Mouse (Mus musculus): Measurements from ENCODE around the gene Srms. TPM values are rescaled to one million over a fixed set of nuclear protein-coding genes. Genes with fewer than 3 reads are reported as not detected.

Gene Srms
- polyA plus RNA-seq, 1 experiment from 2014 or later: 0.11 TPM

- peak overlapping the region; percentile 60 for H3K4me2 ChIP-seq
- peaks cover 44% of the 10 kb centered on the region for H3K27me3 ChIP-seq (replicated peaks)
- H3K4me1 ChIP-seq: peaks cover 50% of the 10 kb centered on the region
- peak overlapping the region; percentile 92 for H3K27ac ChIP-seq (replicated peaks)
- peak; percentile 45; the same call in 1 of the 2 replicates for ATAC-seq (ENCODE audit: extremely low read depth, insufficient number of reproducible peaks, low FRiP score, low TSS enrichment)
- H3K9ac ChIP-seq: peak overlapping the region; percentile 70
- H3K9me3 ChIP-seq: no peaks in the 10 kb centered on the region
- WGBS: 0% methylated on average over 2 of the region's 2 CpGs
- no peaks in the 10 kb centered on the region for H3K36me3 ChIP-seq
- H3K4me3 ChIP-seq: peak overlapping the region; percentile 10; the same call in 1 of the 2 replicates
Observed at GRCm38 (mm10) chr2:181159771-181160170, 53.2 kb downstream of the Srms start.

DNA sequence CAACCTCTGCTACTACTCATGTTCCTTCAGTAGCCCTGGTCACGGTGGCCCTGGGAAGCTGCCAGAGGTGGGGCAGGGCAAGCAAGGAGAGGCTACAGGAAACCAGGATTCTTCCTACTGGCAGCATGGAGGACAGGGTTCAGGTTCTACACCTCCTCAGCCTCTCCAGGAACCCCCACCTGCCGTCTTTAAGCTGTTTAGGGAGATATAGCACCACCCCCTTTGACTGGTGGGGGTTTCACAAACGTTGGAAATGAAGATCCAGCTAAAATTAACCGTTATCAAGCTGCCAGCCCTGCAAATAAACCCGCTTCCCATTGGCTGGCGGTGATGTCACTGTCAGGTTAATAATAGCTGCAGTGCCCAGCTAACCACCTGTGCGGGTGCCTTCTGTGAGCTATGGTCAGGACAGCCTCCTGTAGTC is 53.9 kb downstream of the Srms start:
- 28% methylated on average over 7 of the region's 7 CpGs for WGBS
- Histone ChIP-seq H3K27me3 (replicated peaks) (peaks cover 50% of the 10 kb centered on the region), H3K4me3 (peak overlapping the region; percentile 10), H3K9me3 (no peaks in the 10 kb centered on the region), H3K9ac (peak overlapping the region; percentile 70), H3K27ac (replicated peaks) (peak overlapping the region; percentile 92), H3K4me2 (peak overlapping the region; percentile 60), H3K36me3 (no peaks in the 10 kb centered on the region), H3K4me1 (peaks cover 57% of the 10 kb centered on the region)
- ATAC-seq (ENCODE audit: extremely low read depth, insufficient number of reproducible peaks, low FRiP score, low TSS enrichment): no peak

DNA sequence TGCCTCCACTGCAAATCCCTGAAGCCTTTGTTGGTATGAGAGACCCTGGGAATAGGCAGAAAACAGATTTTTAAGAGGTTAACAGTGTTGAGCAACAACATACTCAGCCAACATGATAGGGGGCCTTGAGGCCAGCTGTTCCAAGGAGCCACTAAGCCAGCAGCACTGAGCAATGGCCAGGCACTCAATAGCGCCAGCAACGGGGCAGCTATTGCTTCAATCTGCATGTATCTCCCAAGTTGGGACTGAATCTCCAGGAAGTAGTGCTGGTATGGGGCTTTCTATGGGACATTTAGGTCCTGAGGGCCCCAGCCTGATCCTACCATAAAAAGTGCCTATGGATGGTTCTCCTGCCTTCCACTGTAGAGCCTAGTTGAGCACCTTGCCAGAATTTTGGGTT is 54.5 kb downstream of the Srms start:
- Histone ChIP-seq H3K9me3 (no peaks in the 10 kb centered on the region), H3K4me2 (peak overlapping the region; percentile 60), H3K9ac (peak overlapping the region; percentile 70; the same call in 1 of the 2 replicates), H3K36me3 (peaks cover 2% of the 10 kb centered on the region; the same call in 1 of the 2 replicates), H3K4me1 (peaks cover 60% of the 10 kb centered on the region), H3K27ac (replicated peaks) (peak overlapping the region; percentile 92), H3K27me3 (replicated peaks) (peaks cover 50% of the 10 kb centered on the region), H3K4me3 (no peak overlapping the region)
- ATAC-seq (ENCODE audit: extremely low read depth, insufficient number of reproducible peaks, low FRiP score, low TSS enrichment): no peak
- WGBS: 76% methylated on average over 2 of the region's 2 CpGs

DNA sequence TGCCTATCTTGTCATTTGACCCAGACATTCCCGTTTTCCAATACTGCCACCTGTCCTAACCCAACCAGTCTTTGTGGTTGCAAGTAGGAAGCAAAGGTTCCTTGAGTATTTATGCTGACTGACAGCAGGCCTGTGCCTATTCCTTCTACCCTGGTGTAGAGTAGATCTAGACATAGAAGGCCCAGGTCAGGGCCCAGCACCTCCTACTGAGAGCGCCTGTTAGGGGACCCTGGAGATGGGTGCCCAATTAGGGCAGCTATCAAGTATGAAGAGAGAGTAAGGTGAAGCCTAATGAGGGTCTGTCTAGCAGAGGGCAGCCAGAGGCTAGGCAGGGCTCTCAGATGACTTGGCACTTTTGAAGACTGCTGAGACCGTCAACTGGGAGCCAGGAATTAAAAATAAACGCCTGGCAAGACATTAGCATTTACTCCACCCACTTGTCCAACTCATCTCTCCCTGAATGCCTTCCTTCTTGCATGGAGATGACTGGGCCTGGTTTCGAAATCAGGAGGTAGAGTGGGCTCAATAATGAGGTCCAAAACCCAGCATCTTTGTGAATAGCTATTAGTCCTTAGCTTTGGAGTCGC is 55.2 kb downstream of the Srms start:
- Histone ChIP-seq H3K27me3 (replicated peaks) (peaks cover 54% of the 10 kb centered on the region), H3K9ac (no peak overlapping the region), H3K36me3 (peaks cover 9% of the 10 kb centered on the region), H3K4me2 (no peak overlapping the region), H3K9me3 (no peaks in the 10 kb centered on the region), H3K4me3 (no peak overlapping the region), H3K4me1 (peaks cover 60% of the 10 kb centered on the region), H3K27ac (replicated peaks) (peak overlapping the region; percentile 93)
- WGBS: 67% methylated on average over 6 of the region's 6 CpGs
- ATAC-seq (ENCODE audit: extremely low read depth, insufficient number of reproducible peaks, low FRiP score, low TSS enrichment): no peak

- Histone ChIP-seq H3K4me3 (peak overlapping the region; percentile 66), H3K27ac (replicated peaks) (peak overlapping the region; percentile 93), H3K36me3 (peaks cover 15% of the 10 kb centered on the region), H3K4me2 (peak overlapping the region; percentile 73), H3K4me1 (peaks cover 60% of the 10 kb centered on the region), H3K9ac (peak overlapping the region; percentile 91), H3K9me3 (no peaks in the 10 kb centered on the region), H3K27me3 (replicated peaks) (peaks cover 57% of the 10 kb centered on the region)
- ATAC-seq (ENCODE audit: extremely low read depth, insufficient number of reproducible peaks, low FRiP score, low TSS enrichment): no peak
- WGBS: 63% methylated on average over 4 of the region's 4 CpGs
Observed at GRCm38 (mm10) chr2:181157180-181157579, 55.8 kb downstream of the Srms start.

DNA sequence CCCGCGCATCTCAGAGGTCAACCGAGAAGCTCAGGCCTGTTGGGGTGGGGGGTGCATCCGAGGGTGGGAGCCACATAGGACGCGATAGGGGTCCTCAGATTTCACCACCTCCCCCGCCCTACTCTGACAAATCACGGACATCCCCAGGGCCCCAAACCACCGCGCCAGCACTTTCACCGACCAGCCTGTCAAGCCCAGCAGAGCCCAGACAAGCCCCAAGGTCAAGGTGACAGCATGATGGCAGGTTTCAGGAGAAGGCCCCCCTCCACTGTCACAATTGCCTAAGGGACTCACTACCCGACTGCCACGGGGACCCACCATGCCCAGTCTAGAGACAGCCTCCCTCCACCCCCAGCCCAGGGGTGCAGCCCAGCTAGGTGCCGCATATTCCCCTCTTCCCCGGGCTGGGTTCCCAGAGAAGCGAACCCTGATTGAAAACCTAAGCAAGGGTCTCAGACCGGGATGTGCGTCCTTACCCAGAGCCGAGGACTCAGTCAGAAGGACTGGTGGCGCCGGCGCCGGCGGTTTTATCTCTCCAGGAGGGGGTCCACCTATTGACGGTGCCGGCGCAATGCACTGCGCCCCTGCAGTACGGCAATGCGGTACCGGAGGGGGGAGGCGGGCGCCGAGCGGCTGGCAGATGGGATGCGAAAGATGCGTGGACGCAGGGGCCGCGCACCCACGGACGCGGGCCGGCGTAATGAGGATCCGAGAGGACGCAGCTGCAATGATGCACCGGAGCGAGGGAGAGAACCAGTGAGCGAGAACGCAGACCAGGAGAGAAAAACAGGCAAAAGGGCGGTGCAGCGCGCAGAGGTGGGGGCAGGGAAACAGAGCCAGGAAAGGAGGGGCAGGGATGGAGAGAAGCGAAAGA is 56.5 kb downstream of the Srms start, which contains the start of gene Eef1a2:
Gene Eef1a2, minus strand, starts transcription at position 767 of the 874 bp plus-strand sequence.
- Histone ChIP-seq H3K9me3 (no peaks in the 10 kb centered on the region), H3K9ac (peak within 1 kb of the TSS; percentile 91), H3K27me3 (replicated peaks) (peaks cover 59% of the 10 kb centered on the region), H3K4me2 (peak within 1 kb of the TSS; percentile 73), H3K4me1 (peaks cover 60% of the 10 kb centered on the region), H3K27ac (replicated peaks) (peak within 1 kb of the TSS; percentile 93), H3K36me3 (peaks cover 22% of the 10 kb centered on the region), H3K4me3 (peak within 1 kb of the TSS; percentile 66)
- no peak for ATAC-seq (ENCODE audit: extremely low read depth, insufficient number of reproducible peaks, low FRiP score, low TSS enrichment)
- WGBS: 3% methylated on average over 55 of the region's 55 CpGs

GRCm38 (mm10) chr2:181155801-181156200 is 57.2 kb downstream of the Srms start:
- Histone ChIP-seq H3K9me3 (no peaks in the 10 kb centered on the region), H3K36me3 (peaks cover 29% of the 10 kb centered on the region), H3K4me1 (peaks cover 60% of the 10 kb centered on the region), H3K4me2 (peak overlapping the region; percentile 73), H3K27ac (replicated peaks) (peak overlapping the region; percentile 93), H3K9ac (peak overlapping the region; percentile 91), H3K4me3 (peak overlapping the region; percentile 66), H3K27me3 (replicated peaks) (peaks cover 66% of the 10 kb centered on the region)
- WGBS: 50% methylated on average over 4 of the region's 4 CpGs
- no peak for ATAC-seq (ENCODE audit: extremely low read depth, insufficient number of reproducible peaks, low FRiP score, low TSS enrichment)

Other genes starting within 250 kb of the Srms start
- 80.0 and 82.9 TPM in 2 replicates for gene Arfgap1, start 246.0 kb downstream of the Srms start, polyA plus RNA-seq (2015; fragmentation: Nextera tagmentation; extraction: Ambion mirVana)
- gene Col20a1, start 226.7 kb downstream of the Srms start, polyA plus RNA-seq (2015; fragmentation: Nextera tagmentation; extraction: Ambion mirVana): 0.24 and 0.33 TPM in 2 replicates
- gene Chrna4, start 169.6 kb downstream of the Srms start, polyA plus RNA-seq (2015; fragmentation: Nextera tagmentation; extraction: Ambion mirVana): 0.37 and 0.48 TPM in 2 replicates
- 0.19 TPM in 2 replicates for gene Kcnq2, start 77.9 kb downstream of the Srms start, polyA plus RNA-seq (2015; fragmentation: Nextera tagmentation; extraction: Ambion mirVana)
- gene Eef1a2, start 56.2 kb downstream of the Srms start, polyA plus RNA-seq (2015; fragmentation: Nextera tagmentation; extraction: Ambion mirVana): 7.8 and 9.7 TPM in 2 replicates
- 180 and 188 TPM in 2 replicates for gene Ppdpf, start 25.9 kb downstream of the Srms start, polyA plus RNA-seq (2015; fragmentation: Nextera tagmentation; extraction: Ambion mirVana)
- 0.05 TPM in 1 of 2 replicates, not detected in the other for gene Ptk6, start 10.4 kb downstream of the Srms start, polyA plus RNA-seq (2015; fragmentation: Nextera tagmentation; extraction: Ambion mirVana)
- gene Fndc11, start 6.8 kb upstream of the Srms start, polyA plus RNA-seq (2015; fragmentation: Nextera tagmentation; extraction: Ambion mirVana): 0.13 and 0.27 TPM in 2 replicates
- 1.1 and 1.5 TPM in 2 replicates for gene Helz2, start 28.8 kb upstream of the Srms start, polyA plus RNA-seq (2015; fragmentation: Nextera tagmentation; extraction: Ambion mirVana)
- 8.7 and 9.0 TPM in 2 replicates for gene Gmeb2, start 74.8 kb upstream of the Srms start, polyA plus RNA-seq (2015; fragmentation: Nextera tagmentation; extraction: Ambion mirVana)
- 1.5 and 2.4 TPM in 2 replicates for gene Stmn3, start 101.3 kb upstream of the Srms start, polyA plus RNA-seq (2015; fragmentation: Nextera tagmentation; extraction: Ambion mirVana)
- 23.1 and 26.5 TPM in 2 replicates for gene Rtel1, start 106.6 kb upstream of the Srms start, polyA plus RNA-seq (2015; fragmentation: Nextera tagmentation; extraction: Ambion mirVana)
- 23.3 and 26.7 TPM in 2 replicates for gene Zgpat, start 151.7 kb upstream of the Srms start, polyA plus RNA-seq (2015; fragmentation: Nextera tagmentation; extraction: Ambion mirVana)
- 57.5 and 59.1 TPM in 2 replicates for gene Arfrp1, start 152.2 kb upstream of the Srms start, polyA plus RNA-seq (2015; fragmentation: Nextera tagmentation; extraction: Ambion mirVana)
- gene Lime1, start 166.9 kb upstream of the Srms start, polyA plus RNA-seq (2015; fragmentation: Nextera tagmentation; extraction: Ambion mirVana): 11.9 and 15.6 TPM in 2 replicates
- gene Zbtb46, start 246.2 kb upstream of the Srms start, polyA plus RNA-seq (2015; fragmentation: Nextera tagmentation; extraction: Ambion mirVana): 10.6 TPM in 2 replicates

Data from heart, embryonic 13.5 days (tissue).